Mouse (Mus musculus) NIH3T3 (cell line): ENCODE results near the gene Foxm1.

Experiments used
- DNase-seq: peaks from one replicate; pipeline ENCODE4 v3.0.0-alpha.2; 2012; ENCODE audit warnings: low read depth

Foxm1 gene

DNA sequence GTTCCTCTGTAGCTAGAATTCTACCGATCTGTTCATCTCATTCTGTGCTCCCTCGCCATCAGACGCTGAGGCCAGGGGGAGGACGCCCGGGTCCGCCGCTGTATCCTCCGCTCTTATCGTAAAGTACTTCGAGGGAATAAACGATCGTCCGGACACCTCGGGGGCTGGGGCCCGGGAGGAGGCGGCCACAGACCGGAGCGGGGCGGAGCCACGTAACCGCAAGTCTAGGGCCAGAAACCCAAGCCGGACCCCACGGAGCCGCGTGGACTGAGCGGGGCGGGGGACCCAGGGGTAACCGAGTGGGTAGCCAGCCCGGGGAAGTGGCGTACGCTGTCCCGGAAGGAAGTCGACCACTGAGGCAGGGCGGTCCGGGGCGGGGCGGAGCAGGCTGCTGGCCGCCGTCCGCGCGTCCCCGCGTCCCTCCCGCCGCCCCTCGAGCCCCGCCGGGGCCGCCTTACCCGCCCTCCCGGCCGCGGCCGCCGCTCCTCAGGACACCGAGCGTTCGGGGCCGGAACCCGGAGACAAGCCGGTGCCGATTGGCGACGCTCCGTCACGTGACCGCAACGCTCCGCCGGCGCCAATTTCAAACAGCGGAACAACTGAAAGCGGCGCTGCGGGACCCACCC, at the start of gene Foxm1, which contains the start of gene Rhno1:
Gene Foxm1 (plus strand): TSS at position 587 of the 626 bp plus-strand sequence.
Gene Rhno1 (minus strand): TSS at position 531 of the 626 bp plus-strand sequence.
- peak; percentile 94 for DNase-seq

- no peak for DNase-seq
Observed at GRCm38 (mm10) chr6:128314796-128315195, 48.0 kb upstream of the Foxm1 start.

- DNase-seq, result peak; percentile 24
Observed at GRCm38 (mm10) chr6:128315597-128315996, 47.2 kb upstream of the Foxm1 start.

DNA sequence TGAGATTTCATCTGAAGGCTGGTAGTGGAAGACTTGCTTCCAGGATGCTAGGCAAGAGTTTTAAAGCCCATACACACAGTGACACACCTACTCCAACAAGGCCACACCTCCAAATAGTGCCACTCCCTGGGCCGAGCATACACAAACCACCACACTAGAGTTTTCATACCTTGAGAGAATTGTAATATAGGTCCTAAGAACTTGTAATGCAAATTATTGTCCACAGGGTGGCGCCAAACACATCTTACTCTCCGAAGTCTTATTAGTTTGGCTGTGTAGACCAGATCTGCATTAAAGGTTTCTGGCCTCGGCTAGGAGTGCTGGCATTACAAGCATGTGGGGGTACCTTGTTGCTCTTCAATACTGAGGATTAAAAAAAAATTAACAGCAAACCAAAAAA, 44.5 kb upstream of the Foxm1 start:
- peak; percentile 94 for DNase-seq

- DNase-seq, result peak; percentile 81
Observed at GRCm38 (mm10) chr6:128334397-128335124, 28.2 kb upstream of the Foxm1 start.

- no peak for DNase-seq
Observed at GRCm38 (mm10) chr6:128337467-128337866, 25.3 kb upstream of the Foxm1 start.

GRCm38 (mm10) chr6:128338876-128339275, 23.9 kb upstream of the Foxm1 start:
- DNase-seq, result no peak

DNA sequence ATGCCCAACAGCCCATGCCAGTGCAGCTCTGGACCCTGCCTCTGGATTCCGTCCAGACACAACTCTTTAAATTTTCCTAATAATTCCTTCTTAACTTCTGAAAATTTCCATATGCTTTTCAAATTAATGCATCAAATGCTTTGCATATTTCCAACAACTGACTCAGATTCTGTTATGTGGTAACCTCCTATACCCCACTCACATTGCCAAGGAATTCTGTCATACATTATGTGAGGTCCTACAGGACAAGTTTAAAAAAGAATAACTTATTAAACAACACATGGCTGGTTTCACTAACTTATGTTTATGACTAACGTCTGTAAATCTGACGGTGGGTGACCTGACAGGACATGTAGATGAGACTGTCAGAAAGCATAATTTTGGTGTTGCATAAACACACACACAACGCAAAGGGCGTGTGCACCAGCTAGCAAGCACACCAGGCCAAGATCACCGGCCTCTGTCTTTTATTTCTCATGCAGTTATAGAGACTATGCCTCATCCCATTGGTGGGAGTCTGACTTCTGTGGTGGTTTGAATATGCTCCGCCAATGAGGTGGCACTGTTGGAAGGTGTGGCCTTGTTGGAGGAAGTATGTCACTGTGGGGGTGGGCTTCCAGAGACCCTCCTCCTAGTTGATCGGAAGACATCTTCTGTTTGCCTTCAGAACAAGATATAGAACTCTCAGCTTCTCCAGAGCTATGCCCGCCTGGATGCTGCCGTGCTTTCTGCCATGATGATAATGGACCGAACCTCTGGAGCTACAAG, 20.6 kb upstream of the Foxm1 start:
- DNase-seq, result peak; percentile 65

GRCm38 (mm10) chr6:128345623-128346022, 17.1 kb upstream of the Foxm1 start:
- no peak for DNase-seq

- no peak for DNase-seq
Observed at GRCm38 (mm10) chr6:128346782-128347181, 16.0 kb upstream of the Foxm1 start.

DNA sequence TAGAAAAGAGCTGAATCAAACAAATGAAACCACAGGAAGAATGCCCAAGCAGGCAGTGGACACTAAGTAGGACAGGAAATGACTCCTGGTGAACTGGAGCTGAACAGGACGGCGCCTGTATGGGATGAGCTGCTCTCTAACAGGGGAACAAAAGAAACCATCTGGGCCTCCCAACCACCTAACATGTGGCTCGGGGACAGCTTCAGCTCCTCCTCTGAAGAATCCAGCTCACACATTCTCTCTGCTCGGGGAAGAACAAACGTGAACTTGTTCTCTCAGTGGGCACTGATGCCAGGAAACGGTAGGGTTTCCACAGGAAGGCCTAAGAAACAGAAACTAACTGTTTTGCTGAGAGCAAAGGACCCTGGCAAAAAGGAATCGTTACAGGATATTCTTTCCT, 13.1 kb upstream of the Foxm1 start:
- DNase-seq, result no peak

DNA sequence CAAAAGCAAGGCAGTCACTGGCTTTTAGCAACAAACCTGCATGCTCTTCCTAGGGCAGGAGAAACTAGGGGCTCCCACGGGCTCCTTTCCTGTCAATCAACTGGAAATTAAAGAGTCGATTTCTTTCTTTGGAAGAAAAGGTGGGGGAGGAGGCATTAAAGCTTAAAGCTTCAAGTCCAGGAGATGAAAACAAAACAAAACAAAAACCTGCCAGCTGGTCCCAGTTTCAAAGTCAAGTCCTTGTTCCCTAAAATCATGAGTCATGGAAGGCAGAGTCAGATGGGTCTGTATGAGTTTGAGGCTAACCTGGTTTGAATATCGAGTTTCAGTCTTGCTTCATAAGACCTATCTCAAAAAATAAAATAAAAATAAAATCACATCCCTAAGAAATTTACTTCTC, 8.6 kb upstream of the Foxm1 start:
- peak; percentile 56 for DNase-seq

DNA sequence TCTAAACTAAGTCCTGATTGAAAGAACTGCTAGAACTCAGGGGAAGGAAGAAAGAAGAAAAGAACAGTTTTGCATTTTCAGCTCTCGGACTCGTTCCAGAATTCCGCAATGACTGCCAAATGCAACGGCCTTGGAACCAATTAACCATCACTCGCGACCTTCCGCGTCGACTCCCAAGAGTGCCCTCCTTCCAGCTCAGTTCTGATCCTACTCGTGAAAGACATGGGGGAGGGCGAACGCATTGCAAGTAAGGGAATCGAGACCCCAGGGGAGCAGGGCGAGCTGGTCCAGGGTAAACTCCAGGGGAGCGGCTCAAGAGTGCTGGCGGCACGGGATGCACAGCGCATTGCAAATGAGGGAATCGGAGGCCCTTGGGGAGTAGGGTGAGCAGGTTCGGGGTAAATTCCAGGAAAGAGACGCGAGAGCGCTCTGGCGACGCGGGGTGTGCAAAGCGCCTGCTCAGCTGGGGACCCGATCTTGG, 7.5 kb upstream of the Foxm1 start:
- DNase-seq, result peak; percentile 77

DNA sequence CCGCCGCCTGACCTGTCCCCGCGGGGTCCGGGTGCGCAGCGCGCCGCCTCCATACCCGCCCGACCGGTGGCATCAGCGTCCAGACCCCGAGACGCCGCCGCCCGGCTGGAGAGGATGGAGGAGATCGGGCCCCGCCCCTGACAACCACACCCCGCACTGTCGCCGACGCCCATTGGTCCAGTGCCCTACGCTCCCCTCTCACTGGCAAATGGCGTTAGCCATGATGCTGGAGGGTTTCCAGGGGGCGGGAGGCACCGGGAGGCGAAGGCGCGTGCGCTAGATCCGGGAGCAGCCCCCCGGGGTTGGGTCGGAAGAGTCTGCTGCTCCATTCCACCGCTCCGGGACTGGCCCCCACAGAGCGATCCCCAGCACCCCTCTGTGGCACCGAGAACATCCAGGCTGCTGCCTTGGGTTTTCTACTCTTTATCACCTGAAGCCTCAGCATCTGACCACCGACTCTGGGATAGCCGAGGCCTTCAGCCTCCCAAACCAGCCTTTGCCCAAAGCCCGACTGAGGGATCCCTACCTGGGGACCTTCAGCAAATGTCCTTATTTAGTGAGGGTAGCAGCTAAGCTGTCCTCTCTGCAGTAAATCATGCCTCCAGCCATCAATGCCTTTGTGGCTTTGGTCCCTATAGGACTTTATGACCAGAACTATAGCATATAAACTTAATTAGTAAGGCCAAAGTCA, 6.9 kb upstream of the Foxm1 start, which contains the start of gene Tulp3:
Gene Tulp3 (minus strand): TSS at position 126 of the 691 bp plus-strand sequence.
- DNase-seq, result peak; percentile 100

GRCm38 (mm10) chr6:128358999-128359398, 3.8 kb upstream of the Foxm1 start:
- DNase-seq, result peak; percentile 85

DNA sequence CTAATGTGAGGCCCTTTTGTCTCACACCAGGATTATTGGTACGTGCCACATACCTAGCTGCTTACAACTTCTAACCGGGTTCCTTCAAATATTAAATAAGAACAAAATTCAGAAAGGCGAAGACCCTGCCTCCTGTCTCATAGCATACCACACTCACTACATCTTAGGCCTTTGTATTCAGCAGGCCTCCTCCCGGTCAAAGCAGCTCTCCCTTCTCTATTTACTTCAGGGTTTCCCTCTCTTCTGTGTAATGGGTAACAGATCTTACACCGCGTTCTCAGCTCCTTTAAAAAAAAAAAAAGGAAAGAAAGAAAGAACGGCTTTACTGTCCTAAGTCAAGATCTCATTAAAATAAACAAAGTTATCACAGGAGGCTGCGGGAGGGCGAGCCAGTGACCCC, 866 bp upstream of the Foxm1 start:
- peak; percentile 26 for DNase-seq

GRCm38 (mm10) chr6:128363007-128363825, 449 bp downstream of the Foxm1 start:
- peak; percentile 55 for DNase-seq

DNA sequence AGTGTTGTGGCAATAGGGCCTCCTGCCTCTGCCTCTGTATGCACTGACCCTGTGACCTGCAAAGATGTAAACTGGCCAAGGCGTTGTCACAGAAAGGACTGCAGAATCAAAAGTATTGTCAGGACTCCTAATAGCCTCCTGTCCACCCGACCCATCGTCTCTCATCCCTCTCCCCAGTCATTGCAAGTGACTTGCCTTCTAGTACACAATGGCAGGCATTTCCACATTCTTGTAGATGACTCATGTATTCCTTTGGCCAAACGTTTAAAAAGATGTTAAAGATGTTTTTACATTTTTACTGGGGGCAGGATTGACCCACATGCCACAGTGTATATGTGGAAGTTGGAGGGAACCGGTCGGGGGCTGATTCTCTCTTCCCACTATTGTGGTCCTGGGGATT, 2.0 kb downstream of the Foxm1 start:
- peak; percentile 72 for DNase-seq

DNA sequence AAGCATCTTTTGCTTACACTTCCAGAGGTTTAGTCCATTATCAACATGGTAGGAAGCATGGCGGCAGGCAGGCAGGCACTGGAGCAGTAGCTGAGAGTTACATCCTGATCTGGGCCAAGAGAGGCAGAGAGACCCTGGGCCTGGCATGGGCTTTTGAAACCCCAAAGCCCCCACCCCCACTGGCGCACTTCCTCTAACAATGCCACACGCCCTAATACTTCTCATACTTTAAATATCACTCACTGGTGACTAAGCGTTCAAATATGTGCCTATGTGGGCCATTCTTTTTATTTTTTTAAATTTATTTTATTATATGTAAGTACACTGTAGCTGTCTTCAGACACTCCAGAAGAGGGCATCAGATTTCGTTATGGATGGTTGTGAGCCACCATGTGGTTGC, 3.7 kb downstream of the Foxm1 start:
- DNase-seq, result peak; percentile 55

GRCm38 (mm10) chr6:128370040-128370439, 7.3 kb downstream of the Foxm1 start:
- DNase-seq, result no peak

GRCm38 (mm10) chr6:128375192-128375591, 12.4 kb downstream of the Foxm1 start, which contains the start of the genes Tex52 and Gm44596:
TSS of gene Tex52 (plus strand) at chr6:128375456.
TSS of gene Gm44596 (plus strand) at chr6:128375503.
- DNase-seq, result no peak
